Mouse (Mus musculus): ENCODE measurements around the gene Tcaf1.

DNA sequence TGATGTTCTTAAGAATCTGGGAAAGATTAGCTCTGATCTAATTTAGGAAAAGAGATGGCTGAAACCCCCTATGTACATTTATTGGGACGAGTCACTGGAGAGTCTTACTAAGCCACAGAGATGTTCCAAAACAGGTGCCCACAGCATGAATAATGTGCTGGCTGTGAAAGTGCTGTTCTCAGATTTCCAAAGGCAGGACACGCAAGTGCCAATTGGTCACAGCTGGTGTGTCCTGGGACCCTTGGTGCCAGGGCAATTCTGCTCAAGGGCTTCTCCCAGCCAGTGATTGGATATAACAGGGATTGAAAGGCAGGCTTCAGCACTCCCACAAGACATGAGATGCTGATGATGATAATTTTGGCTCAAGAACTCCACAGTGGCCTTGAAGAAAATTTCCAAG lies 48.1 kb downstream of the Tcaf1 start:
- TF ChIP-seq CTCF (IDR thresholded peaks at IDR 0.05; ENCODE audit: insufficient read depth, low read length) = no peak
- TF ChIP-seq POLR2A (IDR thresholded peaks at IDR 0.05; ENCODE audit: borderline replicate concordance, extremely low read depth, low read depth, low read length) = no peak
